ENCODE assay signal across 20 mouse cellular contexts in genomic region chr9:56024772-56025171, GRCm38 (mm10). TPM values are rescaled to one million over a fixed set of nuclear protein-coding genes. Genes with fewer than 3 reads are reported as not detected.
A peak's percentile ranks its signal among the peaks of the same experiment; 100 is the strongest.
DNase-seq lines count a peak whose midpoint lies in the region; ATAC-seq and TF ChIP-seq lines count a peak whose summit lies in the region.
"Had no signal": no experiment of that assay in that cellular context is flagged by ENCODE, and none has a peak within 500 bp of the region (broad histone marks: within the 10 kb centered on the region; RNA-seq: fewer than 3 reads in every experiment).

No protein-coding gene starts in this region.

- TF ChIP-seq CTCF in intestine, postnatal 0 days (IDR thresholded peaks at IDR 0.05; ENCODE audit: low read depth): peak; percentile 54
- peak; percentile 28 to 64 (median 61); a peak in 5 of 6 replicates for TF ChIP-seq CTCF in MEL (IDR thresholded peaks at IDR 0.05 in 2 of 3, conservative IDR thresholded peaks at IDR 0.05 in 1 of 3; ENCODE audit: control insufficient read depth in 1 of 3, insufficient read depth in 1 of 3, low read depth in 2 of 3, low read length in 3 of 3, poor library complexity in 1 of 3, severe bottlenecking in 1 of 3)

- H3K9me3 ChIP-seq in intestine, postnatal 0 days (ENCODE audit: control insufficient read depth): no peaks in the 10 kb centered on the region
- no peaks in the 10 kb centered on the region for H3K9me3 ChIP-seq in intestine, embryonic 16.5 days (ENCODE audit: control insufficient read depth, low read length)
- no peaks in the 10 kb centered on the region for H3K9me3 ChIP-seq in MEL (replicated peaks; ENCODE audit: insufficient read depth, low read length)
- H3K9me3 ChIP-seq in midbrain, embryonic 14.5 days (ENCODE audit: control insufficient read depth, low read length): no peaks in the 10 kb centered on the region
- H3K9me3 ChIP-seq: embryonic facial prominence, embryonic 15.5 days had no signal

- WGBS in intestine, postnatal 0 days: 45% methylated on average over 2 of the region's 2 CpGs
- WGBS in intestine, embryonic 16.5 days: 47% methylated on average over 2 of the region's 2 CpGs
- 64% methylated on average over 2 of the region's 2 CpGs for WGBS in midbrain, embryonic 14.5 days

- no peak overlapping the region for H3K9ac ChIP-seq in intestine, postnatal 0 days (ENCODE audit: low read depth, low read length)
- no peak overlapping the region for H3K9ac ChIP-seq in intestine, embryonic 16.5 days (ENCODE audit: low read depth, low read length)
- H3K9ac ChIP-seq in MEL (ENCODE audit: control insufficient read depth, low read depth, low read length, poor library complexity, severe bottlenecking): no peak overlapping the region
- no peak overlapping the region for H3K9ac ChIP-seq in midbrain, embryonic 14.5 days (replicated peaks; ENCODE audit: low read length)
- H3K9ac ChIP-seq: embryonic facial prominence, embryonic 15.5 days; forebrain, postnatal 0 days had no signal

- H3K4me3 ChIP-seq in intestine, postnatal 0 days (ENCODE audit: low read depth, low read length): no peak overlapping the region
- no peak overlapping the region for H3K4me3 ChIP-seq in intestine, embryonic 16.5 days (ENCODE audit: low read length)
- H3K4me3 ChIP-seq in MEL (ENCODE audit: control insufficient read depth in 1 of 2, insufficient read depth in 1 of 2, low read depth in 2 of 2, low read length in 2 of 2): no peak overlapping the region
- no peak overlapping the region for H3K4me3 ChIP-seq in midbrain, embryonic 14.5 days (replicated peaks; ENCODE audit: low read depth, low read length)
- H3K4me3 ChIP-seq: embryonic facial prominence, embryonic 15.5 days had no signal

- no peaks in the 10 kb centered on the region for H3K79me2 ChIP-seq in MEL (ENCODE audit: control insufficient read depth, insufficient read depth, low read length, poor library complexity)

- ATAC-seq in intestine, postnatal 0 days: no peak
- ATAC-seq in intestine, embryonic 16.5 days: no peak
- ATAC-seq in midbrain, embryonic 14.5 days (ENCODE audit: low FRiP score, low TSS enrichment): no peak
- ATAC-seq: forebrain, postnatal 0 days had no signal

- DNase-seq in retina, embryonic 14.5 days (ENCODE audit: low spot score): peak; percentile 61
- DNase-seq in retina, postnatal 1 day: no peak
- DNase-seq in MEL (ENCODE audit: low read depth, low spot score): peak; percentile 54
- DNase-seq in mesoderm, embryonic 11.5 days (ENCODE audit: low read depth, low spot score): peak; percentile 31
- DNase-seq in cerebellum, postnatal 10 days: no peak
- DNase-seq in midbrain, embryonic 14.5 days: no peak
- DNase-seq: cerebellum, postnatal 14 days; forebrain, postnatal 0 days; right cerebral cortex, postnatal 25 days had no signal

- H3K27ac ChIP-seq in intestine, postnatal 0 days (ENCODE audit: low read depth, low read length): no peak overlapping the region
- no peak overlapping the region for H3K27ac ChIP-seq in intestine, embryonic 16.5 days (ENCODE audit: low read length)
- no peak overlapping the region for H3K27ac ChIP-seq in MEL (ENCODE audit: control insufficient read depth, low read depth, low read length)
- H3K27ac ChIP-seq in midbrain, embryonic 14.5 days (replicated peaks; ENCODE audit: low read depth, low read length): no peak overlapping the region
- H3K27ac ChIP-seq: embryonic facial prominence, embryonic 15.5 days; macrophage had no signal

- no peaks in the 10 kb centered on the region for H3K36me3 ChIP-seq in intestine, postnatal 0 days (ENCODE audit: control insufficient read depth, insufficient read depth)
- no peaks in the 10 kb centered on the region for H3K36me3 ChIP-seq in intestine, embryonic 16.5 days (ENCODE audit: control insufficient read depth, insufficient read depth, low read length)
- no peaks in the 10 kb centered on the region for H3K36me3 ChIP-seq in MEL (ENCODE audit: control insufficient read depth in 1 of 2, insufficient read depth in 2 of 2, low read length in 2 of 2)
- H3K36me3 ChIP-seq in midbrain, embryonic 14.5 days (ENCODE audit: control insufficient read depth, insufficient read depth, low read length): no peaks in the 10 kb centered on the region
- H3K36me3 ChIP-seq: embryonic facial prominence, embryonic 15.5 days had no signal

- no peaks in the 10 kb centered on the region for H3K4me1 ChIP-seq in intestine, postnatal 0 days (replicated peaks; ENCODE audit: control insufficient read depth, insufficient read depth, low read length)
- no peaks in the 10 kb centered on the region for H3K4me1 ChIP-seq in intestine, embryonic 16.5 days (ENCODE audit: control insufficient read depth, insufficient read depth, low read length)
- H3K4me1 ChIP-seq in MEL (ENCODE audit: control insufficient read depth in 1 of 2, insufficient read depth in 2 of 2, low read length in 2 of 2): no peaks in the 10 kb centered on the region
- no peaks in the 10 kb centered on the region for H3K4me1 ChIP-seq in midbrain, embryonic 14.5 days (ENCODE audit: control insufficient read depth, insufficient read depth, low read length)
- H3K4me1 ChIP-seq: embryonic facial prominence, embryonic 15.5 days had no signal

- TF ChIP-seq POLR2A in MEL (IDR thresholded peaks at IDR 0.05; ENCODE audit: control insufficient read depth in 1 of 2, insufficient read depth in 1 of 2, low read depth in 1 of 2, low read length in 2 of 2, poor library complexity in 1 of 2): no peak

- H3K4me2 ChIP-seq in intestine, postnatal 0 days (replicated peaks; ENCODE audit: low read depth): no peak overlapping the region
- H3K4me2 ChIP-seq in intestine, embryonic 16.5 days (ENCODE audit: low read depth, low read length): no peak overlapping the region
- H3K4me2 ChIP-seq in midbrain, embryonic 14.5 days (ENCODE audit: low read length): no peak overlapping the region
- H3K4me2 ChIP-seq: embryonic facial prominence, embryonic 15.5 days had no signal

- no peak for TF ChIP-seq EP300 in MEL (IDR thresholded peaks at IDR 0.05; ENCODE audit: low read depth in 1 of 2, low read length in 2 of 2)

- no peaks in the 10 kb centered on the region for H3K27me3 ChIP-seq in intestine, postnatal 0 days (replicated peaks; ENCODE audit: control insufficient read depth, insufficient read depth, low read length)
- no peaks in the 10 kb centered on the region for H3K27me3 ChIP-seq in intestine, embryonic 16.5 days (replicated peaks; ENCODE audit: control insufficient read depth, insufficient read depth, low read length)
- H3K27me3 ChIP-seq in MEL (ENCODE audit: control insufficient read depth in 1 of 2, insufficient read depth in 2 of 2, low read length in 2 of 2): no peaks in the 10 kb centered on the region; a peak in 1 of 4 replicates
- H3K27me3 ChIP-seq in midbrain, embryonic 14.5 days (ENCODE audit: control insufficient read depth, insufficient read depth, low read length): no peaks in the 10 kb centered on the region
- H3K27me3 ChIP-seq: embryonic facial prominence, embryonic 15.5 days had no signal

- TF ChIP-seq RAD21 in MEL (IDR thresholded peaks at IDR 0.05; ENCODE audit: low read depth, low read length): peak; percentile 42

TF ChIP-seq in MEL, 35 proteins besides CTCF, POLR2A, EP300 and RAD21:
- TF ChIP-seq TBP (IDR thresholded peaks at IDR 0.05; ENCODE audit: low read depth, low read length): no peak
- TF ChIP-seq SMC3 (IDR thresholded peaks at IDR 0.05; ENCODE audit: low read depth, low read length): peak; percentile 51
- no peak for TF ChIP-seq KAT2A (conservative IDR thresholded peaks at IDR 0.05; ENCODE audit: low read depth, low read length)
- TF ChIP-seq ZC3H11A (IDR thresholded peaks at IDR 0.05; ENCODE audit: low read depth, low read length): peak; percentile 25
- no peak for TF ChIP-seq JUND (IDR thresholded peaks at IDR 0.05; ENCODE audit: low read depth, low read length)
- no peak for TF ChIP-seq CHD2 (IDR thresholded peaks at IDR 0.05; ENCODE audit: low read length)
- no peak for TF ChIP-seq NRF1 (IDR thresholded peaks at IDR 0.05; ENCODE audit: insufficient read depth, low read depth, low read length, poor library complexity, severe bottlenecking)
- no peak for TF ChIP-seq MAZ (IDR thresholded peaks at IDR 0.05; ENCODE audit: low read depth, low read length)
TF ChIP-seq in MEL: peak in this region for 2.

RNA-seq across cellular contexts. Expression of gene 4930563M21Rik, which starts 14.4 kb away (rescaled TPM):
- polyA plus RNA-seq in intestine, postnatal 0 days (2015; fragmentation: Nextera tagmentation; extraction: Ambion mirVana): not detected in 2 replicates
- polyA plus RNA-seq in intestine, embryonic 16.5 days (2015; fragmentation: Nextera tagmentation; extraction: Ambion mirVana): not detected in 2 replicates
- total RNA-seq in MEL (2012; rRNA removed): not detected in 2 replicates
- not detected for polyA plus RNA-seq in MEL (2012; ENCODE audit: insufficient read depth in 1 of 2, insufficient read length in 2 of 2, low read depth in 1 of 2, low replicate concordance in 2 of 2, missing spikeins in 1 of 2)
- polyA plus RNA-seq in midbrain, embryonic 14.5 days (2014; fragmentation: Nextera tagmentation; extraction: Ambion mirVana): not detected in 2 replicates
- total RNA-seq: forebrain, postnatal 0 days; heart, postnatal 36 days; midbrain, postnatal 0 days; neutrophil, adult 5-6 weeks had no signal
- polyA plus RNA-seq: embryonic facial prominence, embryonic 15.5 days; forebrain, postnatal 0 days; gonadal fat pad, adult 2 months; intestine, embryonic 14.5 days; limb, embryonic 14.5 days; macrophage; midbrain, postnatal 0 days; stomach, embryonic 14.5 days had no signal

RNA-seq across cellular contexts. Expression of gene Rcn2, which starts 16.9 kb away (rescaled TPM):
- polyA plus RNA-seq in intestine, postnatal 0 days (2015; fragmentation: Nextera tagmentation; extraction: Ambion mirVana): 81.3 and 81.7 TPM in 2 replicates
- polyA plus RNA-seq in intestine, embryonic 16.5 days (2015; fragmentation: Nextera tagmentation; extraction: Ambion mirVana): 128 and 136 TPM in 2 replicates
- 22.7 and 28.6 TPM in 2 replicates for total RNA-seq in MEL (2012; rRNA removed)
- 10 to 100 TPM in 1 of 2 experiments, not detected in 1; 16.9 TPM for polyA plus RNA-seq in MEL (2012; ENCODE audit: insufficient read depth in 1 of 2, insufficient read length in 2 of 2, low read depth in 1 of 2, low replicate concordance in 2 of 2, missing spikeins in 1 of 2)
- 292 and 344 TPM in 2 replicates for polyA plus RNA-seq in midbrain, embryonic 14.5 days (2014; fragmentation: Nextera tagmentation; extraction: Ambion mirVana)

Comparison
In these comparisons a context has a peak if more than half of its experiments do, and no peak if none do; other contexts are left out.
1. DNase-seq: peak in retina, embryonic 14.5 days (single experiment), MEL (single experiment) and mesoderm, embryonic 11.5 days (single experiment); none in retina, postnatal 1 day (single experiment), cerebellum, postnatal 10 days (0 of 2) and midbrain, embryonic 14.5 days (single experiment).